Mouse (Mus musculus): ENCODE data around the gene Clstn1. TPM values are rescaled to one million over a fixed set of nuclear protein-coding genes. Genes with fewer than 3 reads are reported as not detected.

The Clstn1 gene
- total RNA-seq (2021), result 10 to 100 TPM; 92.4 to 97.7 TPM
- long read RNA-seq, experiment 1, full-length matches to known transcripts, result 7 of 22 reads
- long read RNA-seq, experiment 1, partial matches to known transcripts, result 1 of 22 reads
- long read RNA-seq, experiment 1, other reads (novel, unspliced or antisense), result 14 of 22 reads
- long read RNA-seq, experiment 2, full-length matches to known transcripts, result 12 of 25 reads
- long read RNA-seq, experiment 2, partial matches to known transcripts, result 10 of 25 reads
- long read RNA-seq, experiment 2, other reads (novel, unspliced or antisense), result 3 of 25 reads

GRCm38 (mm10) chr4:149586044-149586782 lies at the start of gene Clstn1:
Clstn1 (plus strand) TSS chr4:149586468.
- DNase-seq, result peak; percentile 71 to 85

GRCm38 (mm10) chr4:149539441-149539840 lies 46.8 kb upstream of the Clstn1 start:
- DNase-seq, result peak; percentile 59 to 61

- no peak for DNase-seq
These were observed 44.3 kb upstream of the Clstn1 start for GRCm38 (mm10) chr4:149541935-149542334.

DNA sequence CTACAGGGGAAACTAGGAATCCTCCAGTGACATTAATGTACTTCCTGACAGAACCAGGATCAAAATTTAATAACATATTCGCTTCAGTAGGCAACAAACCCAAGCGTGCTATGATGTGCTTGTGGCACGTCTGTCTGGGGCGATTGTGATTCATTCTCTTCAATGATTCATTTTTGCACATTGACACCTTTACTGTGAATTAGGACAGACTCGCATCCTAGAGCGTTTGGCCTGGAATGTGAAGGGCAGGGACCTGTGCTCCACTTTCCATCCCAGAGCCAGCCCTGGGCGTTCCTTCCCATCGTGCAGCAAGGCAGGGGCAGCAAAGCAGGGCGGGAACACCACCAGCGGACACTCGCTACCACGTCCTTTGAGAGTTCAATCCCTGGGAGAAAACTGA lies 43.8 kb upstream of the Clstn1 start:
- DNase-seq, result no peak

- DNase-seq, result peak; percentile 85
These were observed 43.2 kb upstream of the Clstn1 start for GRCm38 (mm10) chr4:149542927-149543553.

DNA sequence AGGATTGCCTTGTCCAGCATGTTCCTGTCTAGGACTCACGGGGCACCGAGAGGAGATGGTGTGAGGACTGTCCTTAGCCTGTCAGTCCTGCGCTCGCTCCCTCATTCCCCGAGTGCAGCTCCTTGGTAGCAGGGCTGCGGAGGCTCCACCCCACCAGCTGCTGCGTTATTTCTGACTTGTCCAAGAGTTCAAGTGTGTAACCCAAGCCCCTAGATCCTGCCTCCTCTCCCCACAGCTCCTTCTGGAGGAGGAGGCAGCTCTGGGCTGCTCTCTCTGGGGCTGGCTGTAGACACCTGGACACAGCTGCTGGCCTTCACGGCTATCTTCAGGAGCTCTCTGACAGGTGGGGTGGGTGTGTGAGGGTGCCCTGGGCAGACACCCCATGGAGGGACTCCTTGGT lies 41.4 kb upstream of the Clstn1 start:
- no peak for DNase-seq

DNA sequence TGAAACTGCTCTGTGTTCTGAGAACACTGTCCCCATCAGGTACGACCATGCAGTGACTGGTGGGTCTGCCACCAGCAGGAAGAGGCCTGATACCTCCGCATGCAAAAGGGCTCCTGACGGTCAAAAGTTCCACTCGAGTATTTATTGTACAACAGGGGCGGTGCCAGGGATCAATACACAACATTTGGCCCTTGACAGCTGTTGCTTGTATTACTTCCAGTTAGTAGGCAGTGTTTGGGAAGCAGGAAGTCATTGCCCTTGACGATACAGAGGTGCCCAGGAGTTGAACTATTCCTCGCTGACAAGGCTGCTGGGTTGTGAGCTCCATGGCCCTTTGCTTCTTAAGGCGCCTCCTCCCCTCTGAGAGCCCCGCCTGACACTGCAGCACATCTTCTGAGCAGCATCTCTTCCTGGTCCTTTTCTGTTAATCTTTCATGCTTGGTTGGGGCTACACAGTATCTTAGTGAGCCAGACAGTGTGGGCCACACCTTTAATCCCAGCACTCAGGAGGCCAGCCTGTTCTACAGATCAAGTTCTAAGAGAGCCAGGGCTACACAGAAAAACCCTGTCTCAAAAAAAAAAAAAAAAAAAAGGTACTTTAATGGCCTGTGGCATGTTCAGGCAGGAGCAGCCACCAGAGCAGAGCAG lies 39.3 kb upstream of the Clstn1 start:
- DNase-seq, result no peak

DNA sequence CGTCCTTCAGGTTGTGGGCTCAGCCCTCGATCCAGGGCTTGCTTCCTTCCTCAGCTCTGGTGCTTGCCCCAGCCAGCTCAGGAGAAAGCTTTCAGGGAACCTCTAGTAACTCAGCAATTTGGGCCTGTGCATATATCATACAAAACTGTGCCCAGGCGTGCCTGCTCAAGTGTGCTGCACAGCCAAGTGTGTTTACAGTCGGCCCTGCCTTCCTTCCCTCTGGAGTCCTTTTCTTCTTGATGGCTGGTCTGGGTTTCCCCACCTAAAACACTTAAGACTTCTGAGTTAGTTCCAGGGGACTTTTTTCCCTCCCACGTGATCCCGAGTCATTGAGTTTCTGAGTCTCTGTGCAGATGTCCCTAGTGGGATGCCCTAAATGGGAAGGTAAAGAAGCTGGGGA lies 38.7 kb upstream of the Clstn1 start:
- no peak for DNase-seq

GRCm38 (mm10) chr4:149549221-149549925 lies 36.9 kb upstream of the Clstn1 start:
- DNase-seq, result peak; percentile 80 to 81

- no peak for DNase-seq
These were observed 35.4 kb upstream of the Clstn1 start for GRCm38 (mm10) chr4:149550866-149551265.

DNA sequence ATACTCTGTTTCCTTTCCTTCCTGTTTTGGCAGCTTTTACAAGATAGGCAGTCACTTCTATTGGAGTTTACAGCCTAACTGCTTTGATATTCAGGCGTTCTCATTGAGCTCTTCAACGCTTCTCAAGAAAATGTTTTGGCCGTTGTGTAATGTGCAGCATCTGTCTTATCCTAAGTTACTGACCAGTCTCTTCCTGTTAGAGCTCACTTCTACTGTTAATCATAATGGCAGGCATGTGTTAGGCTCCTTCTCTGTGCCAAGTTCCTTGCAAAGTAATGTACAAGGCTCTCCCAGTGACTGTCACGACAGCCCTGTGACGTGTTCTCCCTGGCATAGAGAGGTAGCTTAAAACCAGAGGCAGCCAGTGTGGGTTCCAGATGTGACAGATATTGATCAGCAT lies 34.6 kb upstream of the Clstn1 start:
- no peak for DNase-seq

DNA sequence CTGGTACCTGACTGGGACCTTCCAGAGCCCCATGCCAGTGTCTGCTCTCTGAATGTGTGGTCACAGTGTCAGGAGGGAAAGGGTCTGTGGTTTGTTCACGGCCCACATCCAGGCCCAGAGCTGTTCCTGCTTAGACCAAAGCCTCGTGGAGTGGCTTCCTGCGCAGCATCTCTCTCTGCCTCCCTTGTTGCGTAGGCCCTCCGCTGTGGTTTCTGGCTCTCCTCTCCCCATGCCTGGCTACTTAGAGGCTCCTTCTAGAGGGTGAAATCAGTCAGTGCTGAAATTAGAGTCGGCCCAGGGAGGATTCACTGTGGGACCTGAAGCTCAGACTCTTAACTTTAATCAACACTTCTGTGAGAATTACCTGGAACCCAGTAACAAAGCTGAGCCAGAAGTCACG lies 32.4 kb upstream of the Clstn1 start:
- no peak for DNase-seq

DNA sequence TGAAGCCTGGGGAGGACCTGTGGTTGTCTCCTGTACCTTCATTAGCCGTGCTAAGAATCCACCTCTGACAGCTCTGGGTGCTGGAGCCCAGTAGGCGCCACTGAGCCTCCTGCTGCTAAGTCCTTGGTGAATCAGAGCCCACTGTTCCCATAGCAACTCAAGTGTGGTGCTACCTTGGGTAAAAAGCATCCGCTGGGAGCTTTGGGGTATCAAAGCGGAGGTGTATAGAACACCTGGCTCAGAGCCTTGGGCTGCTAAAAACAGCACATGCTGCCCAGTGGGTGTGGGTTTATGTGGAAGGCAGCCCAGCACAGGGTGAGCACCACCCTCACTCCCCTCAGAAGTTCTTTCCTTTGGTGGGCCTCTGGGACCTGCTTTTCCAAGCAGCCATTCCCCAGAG lies 30.2 kb upstream of the Clstn1 start:
- DNase-seq, result no peak

DNA sequence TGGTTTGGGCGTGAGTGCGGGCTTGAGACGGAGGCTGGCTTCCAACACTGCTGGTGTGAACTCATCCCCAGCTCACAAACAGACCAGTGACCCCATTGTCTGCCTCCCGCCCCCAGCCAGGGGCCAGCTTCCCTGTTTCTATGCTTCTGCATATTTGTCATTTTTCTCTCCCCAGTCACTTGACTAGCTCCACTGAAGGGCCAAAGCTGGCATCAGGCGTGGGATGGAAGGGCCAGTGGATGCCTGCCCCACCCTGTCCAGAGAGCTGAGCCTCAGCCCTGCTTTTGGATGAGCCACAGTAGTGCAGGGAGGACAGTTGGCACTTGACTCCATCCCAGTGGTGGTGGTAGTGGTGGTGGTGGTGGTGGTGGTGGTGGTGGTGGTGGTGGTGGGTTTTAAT lies 28.4 kb upstream of the Clstn1 start:
- DNase-seq, result no peak

DNA sequence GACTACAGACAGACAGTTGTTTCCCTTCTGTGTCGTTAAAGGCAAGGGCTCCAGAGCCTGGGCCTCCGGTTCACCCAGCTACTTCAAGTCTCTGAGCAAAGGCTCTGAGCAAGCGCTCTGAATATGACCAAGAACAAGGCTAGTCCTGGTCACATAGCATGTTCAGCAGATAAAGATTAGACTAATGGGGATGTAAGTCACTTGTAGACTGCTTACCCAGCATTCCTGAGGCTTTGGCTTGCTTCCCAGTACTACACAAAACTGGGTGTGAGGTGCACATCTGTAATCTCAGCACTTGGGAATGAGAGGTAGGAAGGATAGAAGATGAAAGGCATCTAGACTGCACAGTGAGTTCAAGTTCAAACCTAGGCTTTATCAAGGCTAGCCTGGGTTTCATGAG lies 27.9 kb upstream of the Clstn1 start:
- DNase-seq, result no peak

DNA sequence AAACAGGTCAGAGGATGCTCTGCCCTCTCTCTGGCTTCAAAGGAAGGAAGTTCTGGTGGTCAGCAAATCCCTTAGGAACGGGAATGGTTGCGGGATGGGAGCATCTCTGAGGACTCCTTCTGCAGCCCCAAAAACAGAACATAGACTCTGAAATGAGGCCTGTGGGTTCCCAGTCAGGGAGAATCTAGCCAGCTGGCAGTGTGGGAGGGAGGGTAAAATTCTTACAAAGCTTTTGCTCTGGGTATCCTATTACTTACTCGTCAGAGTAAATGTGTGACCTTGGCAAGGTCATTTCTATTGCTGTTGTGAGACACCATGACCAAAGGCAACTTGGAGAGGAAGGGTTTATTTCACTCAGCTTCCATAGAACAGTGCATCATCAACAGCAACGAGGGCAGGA lies 24.9 kb upstream of the Clstn1 start:
- no peak for DNase-seq

DNA sequence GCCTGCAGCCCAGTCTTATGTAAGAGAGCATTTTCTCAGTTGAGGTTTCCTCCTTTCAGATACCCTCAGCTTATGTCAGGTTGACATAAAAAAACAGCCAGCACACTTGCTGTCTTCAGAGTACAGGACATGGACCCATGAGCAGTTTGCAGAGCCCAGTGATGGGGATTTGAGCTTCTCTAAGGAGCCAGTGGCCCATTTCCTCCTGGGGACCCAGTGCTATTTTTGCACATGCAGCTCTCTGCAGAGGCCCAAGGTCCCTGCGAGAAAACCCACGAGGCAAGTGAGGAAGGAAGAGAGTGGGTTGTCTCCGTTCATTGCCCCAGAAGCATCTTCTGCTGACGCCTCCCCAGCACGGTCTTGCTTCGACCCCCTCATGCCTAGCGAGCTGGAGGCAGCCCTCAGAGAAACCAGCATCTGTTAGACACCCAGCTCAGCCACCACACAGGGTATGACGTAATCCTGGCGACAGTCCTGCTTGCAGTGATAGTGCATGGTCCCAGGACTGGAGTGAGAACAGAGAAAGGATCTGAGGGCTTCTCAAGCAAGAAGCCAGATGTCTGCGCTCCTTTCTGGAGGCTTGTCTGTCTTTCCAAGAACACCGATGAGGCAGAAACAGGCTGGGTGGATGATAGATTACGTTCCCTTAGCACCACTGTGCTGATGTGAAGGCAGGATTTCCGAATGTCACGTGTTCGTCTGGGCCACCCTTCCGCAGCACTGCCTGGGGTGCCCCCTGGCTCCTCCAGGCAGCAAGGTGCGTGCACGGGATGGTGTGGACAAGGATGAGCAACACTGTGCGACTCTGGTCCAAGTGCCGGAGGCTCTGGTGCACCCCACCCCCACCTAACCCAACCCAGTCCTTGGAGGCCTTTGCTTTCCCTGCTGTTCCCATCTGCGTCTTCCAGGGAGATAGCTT lies 24.0 kb upstream of the Clstn1 start:
- peak; percentile 33 to 42 for DNase-seq

- DNase-seq, result no peak
These were observed 23.3 kb upstream of the Clstn1 start for GRCm38 (mm10) chr4:149562905-149563347.

DNA sequence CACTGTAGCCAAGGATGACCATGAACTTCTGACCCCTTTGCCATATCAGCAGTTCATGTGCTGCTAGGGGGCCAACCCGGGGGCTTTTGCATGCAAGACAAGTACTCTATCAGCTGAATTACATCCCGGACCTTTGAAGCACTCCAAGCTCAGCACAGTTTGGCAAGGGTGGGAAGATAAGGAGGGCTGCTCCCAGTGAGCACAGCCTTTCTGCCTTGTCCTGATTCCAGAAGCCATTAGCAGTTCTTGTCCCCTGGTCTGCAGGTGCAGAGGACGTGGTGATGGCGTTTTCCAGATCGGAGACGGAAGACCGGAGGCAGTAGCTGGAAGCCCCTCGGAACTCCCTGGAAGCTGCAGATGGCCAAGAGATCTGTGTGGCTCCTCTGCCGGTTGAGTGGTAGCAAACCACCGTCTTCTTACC lies 22.3 kb upstream of the Clstn1 start:
- no peak for DNase-seq

DNA sequence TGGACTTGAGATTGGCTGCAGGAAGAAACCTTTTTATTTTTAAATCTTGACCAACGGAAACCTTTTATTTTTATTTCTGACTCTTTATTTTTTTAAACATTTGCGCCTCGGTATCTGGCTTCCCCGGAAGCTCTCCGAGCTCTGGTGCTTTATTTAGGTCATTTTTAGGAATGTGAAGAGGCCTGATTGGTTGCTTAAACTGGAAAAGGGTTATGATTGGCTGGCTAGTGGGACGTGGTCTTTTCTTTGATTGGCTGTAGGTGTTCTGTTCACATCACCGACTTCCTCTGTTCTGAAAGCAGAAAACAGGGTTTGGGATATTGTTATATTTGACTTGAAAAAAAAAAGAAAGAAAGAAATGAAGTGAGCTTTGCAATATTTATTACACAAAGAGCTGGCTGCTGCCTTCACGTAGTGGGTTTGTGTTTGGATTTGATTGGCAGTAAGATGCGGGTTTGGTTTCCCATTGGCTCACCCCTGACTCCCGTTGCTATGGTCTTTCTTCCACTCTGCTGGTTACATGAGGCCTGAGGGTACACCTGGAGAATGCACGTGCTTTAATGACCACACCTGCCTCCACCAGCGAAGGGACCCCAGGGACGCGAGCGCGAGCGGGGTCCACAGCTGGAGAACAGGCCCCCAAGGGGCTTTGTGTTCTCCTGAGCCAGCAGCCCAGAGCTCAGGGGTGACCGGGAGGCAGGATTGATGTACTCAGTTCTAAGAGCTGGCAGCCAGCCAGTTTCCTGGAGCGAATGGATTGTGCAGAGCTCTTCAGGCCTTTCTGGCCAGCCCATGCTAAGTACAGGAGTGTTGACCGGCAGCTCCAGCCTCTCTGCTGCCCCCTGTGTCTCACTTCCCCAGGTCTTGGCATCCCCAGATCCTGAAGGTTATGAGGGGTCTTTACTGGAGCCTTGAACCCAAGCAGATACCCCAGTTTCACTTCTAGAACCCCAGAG lies 21.5 kb upstream of the Clstn1 start:
- DNase-seq, result peak; percentile 75 to 86
